Comparison of ENCODE assay signal across 8 mouse cellular contexts in genomic region chr16:44767967-44768366, GRCm38 (mm10). TPM values are rescaled to one million over a fixed set of nuclear protein-coding genes. Genes with fewer than 3 reads are reported as not detected.
A peak's percentile ranks its signal among the peaks of the same experiment; 100 is the strongest.
DNase-seq lines count a peak whose midpoint lies in the region; ATAC-seq and TF ChIP-seq lines count a peak whose summit lies in the region.
"Had no signal": no experiment of that assay in that cellular context is flagged by ENCODE, and none has a peak within 500 bp of the region (broad histone marks: within the 10 kb centered on the region; RNA-seq: fewer than 3 reads in every experiment).

No protein-coding gene starts in this region.

- DNase-seq in lung, adult 2 months: no peak
- DNase-seq in lung, adult 18-20 months: no peak
- DNase-seq in Patski (ENCODE audit: low read depth, low spot score): peak; percentile 24
- DNase-seq in fibroblast of lung, adult 2 months (ENCODE audit: low read depth): peak; percentile 23
- no peak for DNase-seq in layer of hippocampus, adult 9-11 months
- no peak for DNase-seq in layer of hippocampus, postnatal 36 days

- no peaks in the 10 kb centered on the region for H3K27me3 ChIP-seq in Patski

- 40% methylated on average over 2 of the region's 2 CpGs for WGBS in lung, adult 2 months

- no peaks in the 10 kb centered on the region for H3K4me1 ChIP-seq in lung, adult 2 months (ENCODE audit: control insufficient read depth, insufficient read depth, low read length)

- no peak for TF ChIP-seq POLR2A in lung, adult 2 months (IDR thresholded peaks at IDR 0.05; ENCODE audit: borderline replicate concordance, extremely low read depth, low read depth, low read length)

- in situ Hi-C loops in Patski (cut with MboI; ENCODE audit: low pct_unique_long_range_greater_than_20kb): loop anchor here (5.0 to 25.0 kb wide), 2 partner anchors 319 to 869 kb away; no protein-coding TSS in a partner anchor

- POLR2A ChIA-PET in Patski (lab: Charles Lee): no interaction called here

- peak; percentile 40; the same call in 1 of the 2 replicates for TF ChIP-seq CTCF in lung, adult 2 months (IDR thresholded peaks at IDR 0.05; ENCODE audit: insufficient read depth, low read length)
- peak; percentile 71 for TF ChIP-seq CTCF in Patski (IDR thresholded peaks at IDR 0.05)

- no peak for ATAC-seq in Patski
- ATAC-seq in monocyte, adult 5-6 weeks (replicated peaks; ENCODE audit: insufficient number of reproducible peaks, low FRiP score, low TSS enrichment, poor library complexity, severe bottlenecking): peak; percentile 69

- CTCF ChIA-PET in Patski (lab: Charles Lee): interaction anchor here (1.0 to 2.1 kb wide), 3 partner anchors 11 to 322 kb away, joined by 3 to 23 read pairs (median 16); no protein-coding TSS in a partner anchor

- H3K4me3 ChIP-seq in lung, adult 2 months (replicated peaks; ENCODE audit: extremely low read depth, low read depth, low read length): no peak overlapping the region
- H3K4me3 ChIP-seq: erythroblast, embryonic 14.5 days had no signal

RNA-seq across cellular contexts. Expression of gene Cd200r1, which starts 2.4 kb away (rescaled TPM):
- 1.9 and 2.7 TPM in 2 replicates for polyA plus RNA-seq in lung, adult 2 months (2012; rRNA removed)
- 0.06 TPM for polyA plus RNA-seq in Patski (2021)
- 2.0 to 11.8 TPM (median 6.8 TPM) in 3 replicates for total RNA-seq in monocyte, adult 5-6 weeks (2017)
- total RNA-seq in layer of hippocampus, postnatal 36 days (2021): under 1 TPM in 1 of 2 experiments, not detected in 1; 0.40 TPM
- polyA plus RNA-seq: erythroblast, embryonic 14.5 days had no signal

RNA-seq across cellular contexts. Expression of gene Gtpbp8, which starts 21.8 kb away (rescaled TPM):
- 4.2 and 6.5 TPM in 2 replicates for polyA plus RNA-seq in lung, adult 2 months (2012; rRNA removed)
- polyA plus RNA-seq in Patski (2021): 18.2 TPM
- 4.6 to 10.2 TPM (median 8.2 TPM) in 3 replicates for total RNA-seq in monocyte, adult 5-6 weeks (2017)
- 10 to 100 TPM; 24.7 to 25.1 TPM for total RNA-seq in layer of hippocampus, postnatal 36 days (2021)

RNA-seq across cellular contexts. Expression of gene Cd200r4, which starts 43.6 kb away (rescaled TPM):
- 3.0 and 6.9 TPM in 2 replicates for polyA plus RNA-seq in lung, adult 2 months (2012; rRNA removed)
- not detected for polyA plus RNA-seq in Patski (2021)
- 13.4 to 31.6 TPM (median 14.7 TPM) in 3 replicates for total RNA-seq in monocyte, adult 5-6 weeks (2017)
- not detected for total RNA-seq in layer of hippocampus, postnatal 36 days (2021)
- polyA plus RNA-seq: erythroblast, embryonic 14.5 days had no signal

RNA-seq across cellular contexts. Expression of gene Nepro, which starts 43.9 kb away (rescaled TPM):
- 3.1 and 3.2 TPM in 2 replicates for polyA plus RNA-seq in lung, adult 2 months (2012; rRNA removed)
- polyA plus RNA-seq in Patski (2021): 12.2 TPM
- total RNA-seq in monocyte, adult 5-6 weeks (2017): 7.9 to 14.6 TPM (median 11.3 TPM) in 3 replicates
- total RNA-seq in layer of hippocampus, postnatal 36 days (2021): 1 to 10 TPM; 5.4 to 6.0 TPM

Comparison
In these comparisons a context has a peak if more than half of its experiments do, and no peak if none do; other contexts are left out.
1. DNase-seq: peak in Patski (single experiment) and fibroblast of lung, adult 2 months (single experiment); none in lung, adult 2 months (single experiment), lung, adult 18-20 months (0 of 2), layer of hippocampus, adult 9-11 months (single experiment) and layer of hippocampus, postnatal 36 days (0 of 2).
2. RNA of gene Cd200r4, which starts 43.6 kb away (total RNA-seq): 13.4 to 31.6 TPM in monocyte, adult 5-6 weeks; not detected in layer of hippocampus, postnatal 36 days; every median in the first group is over 10 times any median in the second.